Mouse (Mus musculus) megakaryocyte, embryonic 14.5 days (primary cell): ENCODE measurements around the gene Krtap9-3.

Experiments used
- FLI1 ChIP-seq: IDR thresholded peaks from 2 replicates; pipeline ENCODE4 v1.6.1; 2012; ENCODE audit warnings: low read length, inconsistent platforms, mixed read lengths
- GATA1 ChIP-seq: IDR thresholded peaks from 3 replicates; pipeline ENCODE4 v1.6.1; 2012; ENCODE audit warnings: mixed read lengths, low read length, inconsistent platforms, borderline replicate concordance

- TF ChIP-seq FLI1 (no peak), GATA1 (no peak)
These were observed 35.4 kb upstream of the Krtap9-3 start for GRCm38 (mm10) chr11:99633293-99633692.
